Comparison of ENCODE assay signal across 9 mouse cellular contexts in genomic region chr13:74010678-74011077, GRCm38 (mm10). TPM values are rescaled to one million over a fixed set of nuclear protein-coding genes. Genes with fewer than 3 reads are reported as not detected.
DNase-seq lines count a peak whose midpoint lies in the region; ATAC-seq and TF ChIP-seq lines count a peak whose summit lies in the region.
"Had no signal": no experiment of that assay in that cellular context is flagged by ENCODE, and none has a peak within 500 bp of the region (broad histone marks: within the 10 kb centered on the region; RNA-seq: fewer than 3 reads in every experiment).

No protein-coding gene starts in this region.

- H3K9ac ChIP-seq in kidney, postnatal 0 days (ENCODE audit: low read depth, low read length), result no peak overlapping the region
- H3K9ac ChIP-seq in hindbrain, embryonic 13.5 days, result peak overlapping the region; percentile 84
- no peak overlapping the region for H3K9ac ChIP-seq in liver, embryonic 16.5 days (ENCODE audit: low read depth, low read length)
- H3K9ac ChIP-seq in stomach, embryonic 15.5 days, result no peak overlapping the region

- peaks cover 16% of the 10 kb centered on the region for H3K27me3 ChIP-seq in kidney, postnatal 0 days (ENCODE audit: insufficient read depth, low read length)
- peaks cover 45% of the 10 kb centered on the region for H3K27me3 ChIP-seq in hindbrain, embryonic 13.5 days
- H3K27me3 ChIP-seq in liver, embryonic 16.5 days (ENCODE audit: control insufficient read depth, insufficient read depth, low read depth, low read length), result peaks cover 49% of the 10 kb centered on the region
- H3K27me3 ChIP-seq in stomach, embryonic 15.5 days (replicated peaks), result peaks cover 36% of the 10 kb centered on the region

- TF ChIP-seq CTCF in kidney, postnatal 0 days (IDR thresholded peaks at IDR 0.05; ENCODE audit: low read depth), result no peak
- no peak for TF ChIP-seq CTCF in cortical plate, adult 2 months (IDR thresholded peaks at IDR 0.05; ENCODE audit: extremely low read depth, insufficient read depth, low read length)

- peak overlapping the region; percentile 92 for H3K4me2 ChIP-seq in kidney, postnatal 0 days (ENCODE audit: low read length)
- H3K4me2 ChIP-seq in hindbrain, embryonic 13.5 days, result peak overlapping the region; percentile 97
- peak overlapping the region; percentile 92 for H3K4me2 ChIP-seq in liver, embryonic 16.5 days (ENCODE audit: low read depth, low read length)
- peak overlapping the region; percentile 93 for H3K4me2 ChIP-seq in stomach, embryonic 15.5 days

- WGBS in kidney, postnatal 0 days, result 19% methylated on average over 3 of the region's 3 CpGs
- WGBS in hindbrain, embryonic 13.5 days, result 13% methylated on average over 3 of the region's 3 CpGs
- WGBS in liver, embryonic 16.5 days (ENCODE audit: insufficient replicate concordance), result 7% methylated on average over 3 of the region's 3 CpGs
- 19% methylated on average over 3 of the region's 3 CpGs for WGBS in stomach, embryonic 15.5 days

- H3K4me3 ChIP-seq in kidney, postnatal 0 days (replicated peaks; ENCODE audit: low read depth, low read length), result peak overlapping the region; percentile 49
- peak overlapping the region; percentile 95 for H3K4me3 ChIP-seq in cortical plate, adult 2 months (ENCODE audit: insufficient read depth, low read length)
- peak overlapping the region; percentile 66 for H3K4me3 ChIP-seq in hindbrain, embryonic 13.5 days
- peak overlapping the region; percentile 58 for H3K4me3 ChIP-seq in liver, embryonic 16.5 days (ENCODE audit: low read depth, low read length)
- peak overlapping the region; percentile 53 for H3K4me3 ChIP-seq in stomach, embryonic 15.5 days (replicated peaks)

- TF ChIP-seq POLR2A in cortical plate, adult 2 months (IDR thresholded peaks at IDR 0.05; ENCODE audit: extremely low read depth, insufficient read depth, low read length), result peak; percentile 87

- H3K36me3 ChIP-seq in kidney, postnatal 0 days (ENCODE audit: insufficient read depth, low read length), result no peaks in the 10 kb centered on the region
- H3K36me3 ChIP-seq in hindbrain, embryonic 13.5 days, result no peaks in the 10 kb centered on the region
- H3K36me3 ChIP-seq in liver, embryonic 16.5 days (ENCODE audit: control insufficient read depth, insufficient read depth), result no peaks in the 10 kb centered on the region
- no peaks in the 10 kb centered on the region for H3K36me3 ChIP-seq in stomach, embryonic 15.5 days
- H3K36me3 ChIP-seq: G1E had no signal

- peaks cover 4% of the 10 kb centered on the region; the same call in 1 of the 2 replicates for H3K4me1 ChIP-seq in kidney, postnatal 0 days (replicated peaks; ENCODE audit: insufficient read depth, low read length)
- H3K4me1 ChIP-seq in cortical plate, adult 2 months (ENCODE audit: control insufficient read depth, insufficient read depth, low read length), result peaks cover 10% of the 10 kb centered on the region
- H3K4me1 ChIP-seq in hindbrain, embryonic 13.5 days (replicated peaks), result peaks cover 25% of the 10 kb centered on the region
- peaks cover 16% of the 10 kb centered on the region for H3K4me1 ChIP-seq in liver, embryonic 16.5 days (ENCODE audit: control insufficient read depth, low read depth, low read length)
- peaks cover 15% of the 10 kb centered on the region; the same call in 1 of the 2 replicates for H3K4me1 ChIP-seq in stomach, embryonic 15.5 days

- no peak overlapping the region for H3K27ac ChIP-seq in kidney, postnatal 0 days
- H3K27ac ChIP-seq in cortical plate, adult 2 months (ENCODE audit: insufficient read depth, low read length), result peak overlapping the region; percentile 93
- H3K27ac ChIP-seq in hindbrain, embryonic 13.5 days, result peak overlapping the region; percentile 87
- no peak overlapping the region for H3K27ac ChIP-seq in liver, embryonic 16.5 days (ENCODE audit: low read length)
- no peak overlapping the region for H3K27ac ChIP-seq in stomach, embryonic 15.5 days

- no peaks in the 10 kb centered on the region for H3K9me3 ChIP-seq in kidney, postnatal 0 days (replicated peaks; ENCODE audit: low read length)
- no peaks in the 10 kb centered on the region for H3K9me3 ChIP-seq in hindbrain, embryonic 13.5 days
- H3K9me3 ChIP-seq in liver, embryonic 16.5 days (replicated peaks; ENCODE audit: control insufficient read depth, low read length), result no peaks in the 10 kb centered on the region
- no peaks in the 10 kb centered on the region for H3K9me3 ChIP-seq in stomach, embryonic 15.5 days
- H3K9me3 ChIP-seq: G1E had no signal

- no peak for DNase-seq in kidney, postnatal 0 days (ENCODE audit: low spot score)
- DNase-seq in kidney, postnatal 10 days, result no peak
- no peak for DNase-seq in adipocyte (ENCODE audit: low spot score)
- no peak for DNase-seq in thymus, postnatal 0 days (ENCODE audit: low spot score)

- ATAC-seq in kidney, postnatal 0 days (replicated peaks; ENCODE audit: low FRiP score, low read depth), result no peak
- peak; percentile 29 for ATAC-seq in hindbrain, embryonic 13.5 days (ENCODE audit: low FRiP score)
- ATAC-seq in liver, embryonic 16.5 days (ENCODE audit: low read depth), result no peak
- no peak for ATAC-seq in stomach, embryonic 15.5 days (ENCODE audit: insufficient read depth, low FRiP score, low read depth)

RNA-seq across cellular contexts. Expression of gene Tppp, which starts 1.5 kb away (rescaled TPM):
- 0.42 and 0.56 TPM in 2 replicates for polyA plus RNA-seq in kidney, postnatal 0 days (2015; fragmentation: Nextera tagmentation; extraction: Ambion mirVana)
- 366 and 382 TPM in 2 replicates for polyA plus RNA-seq in cortical plate, adult 2 months (2012; rRNA removed)
- 7.3 and 8.2 TPM in 2 replicates for polyA plus RNA-seq in hindbrain, embryonic 13.5 days (2015; fragmentation: Nextera tagmentation; extraction: Ambion mirVana)
- 0.57 and 0.61 TPM in 2 replicates for polyA plus RNA-seq in liver, embryonic 16.5 days (2015; fragmentation: Nextera tagmentation; extraction: Ambion mirVana)
- 2.1 and 2.8 TPM in 2 replicates for polyA plus RNA-seq in stomach, embryonic 15.5 days (2015; fragmentation: Nextera tagmentation; extraction: Ambion mirVana)
- 1.9 and 2.0 TPM in 2 replicates for polyA plus RNA-seq in thymus, postnatal 0 days (2015; fragmentation: Nextera tagmentation; extraction: Ambion mirVana)
- polyA plus RNA-seq: G1E had no signal

RNA-seq across cellular contexts. Expression of gene Zdhhc11, which starts 47.0 kb away (rescaled TPM):
- polyA plus RNA-seq in kidney, postnatal 0 days (2015; fragmentation: Nextera tagmentation; extraction: Ambion mirVana), result not detected in 2 replicates
- polyA plus RNA-seq in cortical plate, adult 2 months (2012; rRNA removed), result not detected in 2 replicates
- polyA plus RNA-seq in hindbrain, embryonic 13.5 days (2015; fragmentation: Nextera tagmentation; extraction: Ambion mirVana), result not detected in 2 replicates
- not detected in 2 replicates for polyA plus RNA-seq in liver, embryonic 16.5 days (2015; fragmentation: Nextera tagmentation; extraction: Ambion mirVana)
- not detected in 2 replicates for polyA plus RNA-seq in stomach, embryonic 15.5 days (2015; fragmentation: Nextera tagmentation; extraction: Ambion mirVana)
- polyA plus RNA-seq in thymus, postnatal 0 days (2015; fragmentation: Nextera tagmentation; extraction: Ambion mirVana), result not detected in 2 replicates
- polyA plus RNA-seq: G1E had no signal

RNA-seq across cellular contexts. Expression of gene Cep72, which starts 51.4 kb away (rescaled TPM):
- polyA plus RNA-seq in kidney, postnatal 0 days (2015; fragmentation: Nextera tagmentation; extraction: Ambion mirVana), result 8.7 and 9.7 TPM in 2 replicates
- polyA plus RNA-seq in cortical plate, adult 2 months (2012; rRNA removed), result 1.7 and 1.9 TPM in 2 replicates
- polyA plus RNA-seq in hindbrain, embryonic 13.5 days (2015; fragmentation: Nextera tagmentation; extraction: Ambion mirVana), result 10.0 and 12.0 TPM in 2 replicates
- 7.2 and 7.3 TPM in 2 replicates for polyA plus RNA-seq in liver, embryonic 16.5 days (2015; fragmentation: Nextera tagmentation; extraction: Ambion mirVana)
- 11.1 and 11.2 TPM in 2 replicates for polyA plus RNA-seq in stomach, embryonic 15.5 days (2015; fragmentation: Nextera tagmentation; extraction: Ambion mirVana)
- 15.7 and 16.7 TPM in 2 replicates for polyA plus RNA-seq in thymus, postnatal 0 days (2015; fragmentation: Nextera tagmentation; extraction: Ambion mirVana)

Comparison
In these comparisons a context has a peak if more than half of its experiments do, and no peak if none do; other contexts are left out.
1. H3K27ac ChIP-seq: peak in cortical plate, adult 2 months (single experiment) and hindbrain, embryonic 13.5 days (single experiment); none in kidney, postnatal 0 days (single experiment), liver, embryonic 16.5 days (single experiment) and stomach, embryonic 15.5 days (single experiment).
2. RNA of gene Tppp, which starts 1.5 kb away (polyA plus RNA-seq): 366 to 382 TPM in cortical plate, adult 2 months; 7.3 to 8.2 TPM in hindbrain, embryonic 13.5 days, 2.1 to 2.8 TPM in stomach, embryonic 15.5 days, 1.9 to 2.0 TPM in thymus, postnatal 0 days, 0.57 to 0.61 TPM in liver, embryonic 16.5 days and 0.42 to 0.56 TPM in kidney, postnatal 0 days; every median in the first group is over 10 times any median in the second.
3. Peak in every context shown above with its lines, with median percentiles within 50 percentile points of each other: H3K4me2 ChIP-seq and H3K4me3 ChIP-seq.